Mouse (Mus musculus) frontal cortex, adult (tissue): ENCODE data around the gene Smtn.

Experiments
- ATAC-seq: cut with Nextera tagmentation; 2 replicates; pipeline ENCODE4 v1.9.2; 2017; ENCODE audit warnings: mild to moderate bottlenecking, moderate library complexity, mixed read lengths; ENCODE audit not compliant: low TSS enrichment

Smtn gene

DNA sequence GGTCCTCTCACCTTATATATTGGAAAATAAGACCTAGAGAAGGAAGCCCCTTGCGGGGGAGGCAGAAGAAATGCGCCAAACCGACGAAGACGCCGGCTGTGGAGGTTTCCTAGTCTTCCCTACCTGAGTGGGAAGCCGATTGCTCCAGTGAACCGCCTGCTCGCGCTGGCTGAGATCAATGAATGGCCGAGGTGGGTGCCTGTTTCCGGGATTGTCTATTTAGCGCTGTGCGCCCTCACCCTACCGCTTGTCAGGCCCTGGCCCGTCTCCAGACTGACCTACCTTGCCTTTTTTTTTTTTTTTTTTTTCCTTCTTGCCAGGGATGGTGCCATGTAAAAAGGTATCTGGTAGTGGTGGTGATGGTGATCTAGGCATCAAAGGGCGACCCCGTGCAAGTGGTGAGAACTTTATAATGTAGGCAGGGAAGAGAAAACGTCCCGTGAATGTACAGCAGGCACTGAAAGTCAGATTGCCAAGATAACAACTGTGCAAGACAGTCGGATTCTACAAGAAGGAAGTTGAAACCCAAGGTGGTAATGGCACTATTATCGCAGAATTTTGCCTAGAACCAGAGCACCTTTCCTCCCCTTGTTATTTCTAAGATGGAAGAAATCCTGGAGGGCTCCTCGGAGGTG, at the start of gene Smtn:
Smtn (minus strand) TSS at position 162 of the 635 bp plus-strand sequence.
- ATAC-seq = no peak

DNA sequence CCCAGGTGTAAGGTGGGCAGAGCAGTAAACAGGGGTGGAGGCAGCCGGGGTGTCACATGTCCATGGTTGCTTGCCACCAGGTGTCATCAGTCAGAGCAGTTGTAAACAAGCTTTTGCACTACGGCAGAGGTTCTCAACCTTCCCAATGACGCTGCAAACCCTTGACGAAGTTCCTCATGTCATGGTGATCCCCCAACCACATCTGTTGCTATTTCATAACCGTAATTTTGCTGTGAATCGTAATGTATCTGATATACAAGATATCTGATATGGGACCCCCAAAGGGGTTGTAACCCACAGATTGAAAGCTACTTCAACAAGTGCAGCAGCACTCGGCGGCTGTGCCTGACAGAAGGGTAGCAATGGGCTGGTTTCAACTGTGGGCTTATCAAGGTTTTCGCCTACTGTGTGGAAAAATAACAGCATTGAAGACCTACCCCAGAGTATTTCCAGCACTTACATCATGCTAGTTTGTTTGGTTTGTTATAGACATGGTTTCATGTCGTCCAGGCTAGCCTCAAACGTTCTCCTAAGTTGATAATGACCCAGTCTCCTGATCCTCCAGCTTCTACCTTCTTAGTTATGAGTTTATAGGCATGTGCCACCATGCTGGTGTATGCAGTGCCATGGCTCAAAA, 47.7 kb upstream of the Smtn start:
- no peak for ATAC-seq

GRCm38 (mm10) chr11:3587350-3587749, 46.9 kb upstream of the Smtn start:
- ATAC-seq = no peak

DNA sequence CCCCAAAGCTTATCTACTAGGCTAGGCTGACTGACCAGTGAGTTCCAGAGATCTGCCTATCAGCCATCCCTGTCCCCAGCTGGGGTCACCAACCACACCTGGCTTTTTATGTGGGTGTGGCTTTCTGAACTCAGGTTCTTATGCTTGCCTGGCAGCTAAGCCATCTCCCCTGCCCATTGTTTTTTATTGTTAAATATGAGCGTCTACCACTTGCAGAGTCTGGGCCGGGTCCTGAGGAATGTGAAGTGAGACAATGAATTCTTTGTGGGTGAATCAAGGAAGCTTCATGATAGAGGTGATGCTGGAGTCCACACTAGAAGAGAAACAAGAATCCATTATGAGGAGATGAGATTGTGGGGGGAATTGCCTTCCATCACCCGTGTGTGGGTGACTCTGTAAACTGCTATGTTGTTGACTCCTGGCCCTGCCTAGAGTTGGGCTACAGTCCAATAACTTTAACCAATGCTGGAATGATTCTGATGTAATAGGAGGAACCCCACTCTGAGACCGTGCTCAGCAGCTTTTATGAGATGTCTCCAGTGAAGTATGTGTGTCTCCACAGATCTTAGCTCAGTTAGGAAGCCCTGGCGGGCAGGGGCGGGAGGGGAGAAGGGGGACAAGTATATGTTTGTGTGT, 45.7 kb upstream of the Smtn start:
- no peak for ATAC-seq

DNA sequence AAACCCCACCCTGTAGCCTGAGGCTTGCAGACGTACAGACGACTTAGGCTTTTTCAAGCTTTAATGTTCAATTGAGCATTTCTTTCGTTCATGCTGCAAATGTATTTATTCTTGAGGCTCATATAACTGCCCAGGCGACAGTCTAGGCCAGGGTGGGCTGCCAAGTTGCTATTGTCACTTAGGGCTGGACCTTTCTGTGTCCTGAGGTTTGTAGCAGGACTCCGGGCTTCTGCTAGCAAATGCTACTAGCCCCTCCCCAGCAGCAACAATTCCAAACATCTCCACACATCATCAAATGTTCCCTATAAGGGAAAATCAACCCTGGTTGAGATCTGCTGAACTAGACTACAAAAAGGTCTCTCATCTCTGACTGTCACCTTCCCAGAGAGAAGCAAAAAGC, 42.7 kb upstream of the Smtn start:
- no peak for ATAC-seq

GRCm38 (mm10) chr11:3581908-3582307, 41.5 kb upstream of the Smtn start:
- ATAC-seq = no peak

GRCm38 (mm10) chr11:3580306-3581084, 40.1 kb upstream of the Smtn start:
- ATAC-seq = no peak

DNA sequence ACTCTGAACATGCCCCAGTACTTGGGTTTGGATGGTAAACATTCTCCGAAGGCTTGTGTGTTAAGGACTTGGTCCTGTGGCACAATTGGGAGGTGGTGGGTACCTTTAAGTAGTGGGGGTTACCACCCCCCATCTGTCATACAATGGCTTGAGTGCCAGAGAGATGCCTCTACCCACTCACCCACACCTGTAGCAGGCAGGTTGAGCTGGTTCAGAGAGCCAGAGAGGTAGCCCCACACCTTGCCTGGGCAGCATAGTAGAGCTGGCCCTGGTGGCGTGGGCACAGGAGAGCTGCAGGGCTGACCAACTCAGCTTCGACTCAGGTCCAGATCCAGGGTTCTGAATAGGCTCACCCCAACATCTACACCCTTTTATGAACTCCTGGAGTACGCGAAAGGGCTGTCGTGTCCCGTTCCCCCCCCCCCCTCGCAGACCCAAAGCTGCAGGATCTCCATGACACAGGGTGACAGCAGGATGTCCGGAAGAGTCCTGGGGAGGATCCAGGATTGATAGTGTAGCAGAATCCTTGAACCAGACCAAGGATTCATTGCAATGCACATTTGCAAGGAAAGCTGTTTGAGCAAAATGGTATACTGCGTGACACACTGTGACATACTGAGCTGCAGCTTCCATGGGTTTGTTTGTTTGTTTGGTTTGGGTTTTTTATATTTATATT, 37.8 kb upstream of the Smtn start:
- no peak for ATAC-seq

DNA sequence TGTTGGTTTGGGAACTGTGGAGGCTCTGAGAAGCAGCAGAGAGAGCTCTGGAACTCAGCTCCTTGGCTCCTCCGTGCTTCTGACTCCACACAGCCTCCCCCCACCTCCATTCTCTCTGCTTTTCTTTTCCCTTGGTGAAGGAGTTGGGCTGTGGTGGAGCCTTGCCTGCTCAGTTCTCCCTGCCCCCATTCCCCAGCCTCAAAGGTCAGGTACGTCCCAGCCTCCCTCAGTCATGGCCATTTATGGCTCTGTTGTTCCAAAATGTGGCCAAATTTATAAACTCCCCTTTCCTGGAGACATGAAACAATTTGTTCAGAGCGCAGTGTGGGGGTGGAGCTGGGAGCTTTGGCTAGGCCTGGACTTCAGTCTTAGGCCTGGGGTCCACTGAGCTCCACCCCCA, 34.8 kb upstream of the Smtn start:
- ATAC-seq = no peak

GRCm38 (mm10) chr11:3573092-3573491, 32.7 kb upstream of the Smtn start:
- ATAC-seq = no peak

DNA sequence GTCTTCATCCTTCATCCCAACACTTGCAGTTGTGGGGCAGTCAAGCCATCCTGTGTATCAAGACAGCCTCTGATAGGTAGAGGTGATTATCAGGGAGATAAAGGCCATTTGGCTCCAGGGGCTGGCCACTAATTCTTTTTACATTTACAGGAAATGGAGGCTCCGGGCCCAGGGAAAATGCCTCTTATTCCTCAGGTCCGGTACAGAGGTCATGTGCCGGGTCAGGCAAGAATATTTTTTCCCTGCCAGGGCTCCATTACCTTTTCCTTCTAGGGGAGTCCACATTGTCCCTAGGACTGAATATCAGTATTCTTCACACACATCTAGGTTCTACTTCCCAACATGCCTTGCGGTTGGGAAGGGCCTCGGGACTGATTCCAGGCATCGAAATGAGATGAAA, 31.8 kb upstream of the Smtn start:
- ATAC-seq = no peak

DNA sequence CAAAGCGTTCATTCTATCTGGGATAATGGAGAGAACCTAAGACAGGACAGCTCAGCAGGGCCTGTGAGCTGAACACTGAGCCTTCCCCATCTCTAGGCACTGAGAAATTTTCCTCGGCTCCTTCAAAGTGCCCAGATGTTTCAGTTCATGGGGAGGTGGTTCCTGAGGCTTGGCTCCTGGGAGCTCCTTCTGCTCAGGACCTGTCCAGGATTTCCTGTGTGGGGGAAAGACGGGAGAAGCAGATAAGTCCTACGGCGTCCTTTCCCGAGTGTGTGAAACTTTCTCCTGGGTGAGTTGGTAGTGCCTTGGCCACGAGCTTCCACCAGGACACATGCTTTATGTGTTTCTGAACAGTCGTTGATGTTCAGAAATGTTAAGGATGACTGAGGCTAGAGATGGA, 29.9 kb upstream of the Smtn start:
- ATAC-seq = no peak

DNA sequence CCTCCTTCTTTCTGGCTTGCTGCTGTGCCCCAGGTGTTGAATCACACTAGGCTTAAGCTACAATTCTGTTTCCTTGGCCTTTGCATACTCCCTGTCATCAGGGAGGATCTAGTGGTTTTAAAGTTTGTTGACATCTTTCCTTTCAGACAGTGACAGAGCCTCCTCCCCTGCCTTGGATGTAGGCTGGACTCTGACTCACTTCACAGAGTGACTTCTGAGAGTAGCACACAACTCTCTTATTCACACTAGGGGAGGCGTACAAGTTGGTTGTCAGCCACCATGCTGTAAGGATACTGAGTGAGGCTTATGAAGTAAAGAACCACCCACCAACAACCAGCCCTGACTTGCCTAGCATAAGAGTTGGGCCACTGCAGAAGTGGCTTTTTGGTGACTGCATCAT, 27.5 kb upstream of the Smtn start:
- ATAC-seq = peak; percentile 88; the same call in 1 of the 2 replicates

- no peak for ATAC-seq
Measured at GRCm38 (mm10) chr11:3566018-3566417, 25.6 kb upstream of the Smtn start.

DNA sequence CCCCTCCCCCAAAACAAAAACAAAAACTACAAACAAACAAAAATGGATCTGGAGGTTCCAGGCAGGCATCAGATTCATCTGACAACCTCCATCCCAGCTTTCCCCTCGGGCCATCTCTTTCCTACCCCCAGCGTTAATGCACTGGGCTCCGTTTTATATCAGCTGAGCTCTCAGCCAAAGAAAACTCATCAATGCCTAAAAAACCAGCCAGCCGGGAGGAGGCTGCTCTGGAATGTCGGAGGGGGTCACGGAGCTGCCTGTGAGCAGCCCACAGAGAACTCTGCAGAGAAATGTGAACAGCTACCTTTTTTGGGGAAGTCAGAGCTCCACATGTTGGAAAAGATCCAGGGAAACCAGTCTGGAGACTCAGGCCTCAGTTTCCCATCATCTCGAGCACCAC, 24.0 kb upstream of the Smtn start:
- no peak for ATAC-seq

DNA sequence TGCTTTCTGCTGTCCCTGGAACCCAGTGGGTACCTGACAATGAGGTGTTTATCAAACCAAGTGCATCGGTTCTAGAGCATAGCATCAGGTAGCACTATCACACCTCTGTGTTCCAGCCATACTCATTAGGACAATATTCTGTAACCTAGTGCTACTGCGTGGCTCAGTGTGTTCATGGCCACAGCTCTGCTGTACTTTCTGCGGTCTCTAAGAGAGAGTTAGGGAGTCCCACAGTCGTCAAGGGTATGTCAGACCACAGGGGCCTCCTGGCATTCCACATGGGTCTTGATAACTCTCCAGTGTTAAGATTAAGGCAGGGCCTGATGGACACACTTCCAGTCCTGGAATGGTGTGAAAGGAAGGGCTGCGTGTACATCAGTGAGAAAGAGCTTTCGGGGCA, 23.4 kb upstream of the Smtn start:
- ATAC-seq = no peak

- ATAC-seq = no peak
Measured at GRCm38 (mm10) chr11:3560202-3560601, 19.8 kb upstream of the Smtn start.

DNA sequence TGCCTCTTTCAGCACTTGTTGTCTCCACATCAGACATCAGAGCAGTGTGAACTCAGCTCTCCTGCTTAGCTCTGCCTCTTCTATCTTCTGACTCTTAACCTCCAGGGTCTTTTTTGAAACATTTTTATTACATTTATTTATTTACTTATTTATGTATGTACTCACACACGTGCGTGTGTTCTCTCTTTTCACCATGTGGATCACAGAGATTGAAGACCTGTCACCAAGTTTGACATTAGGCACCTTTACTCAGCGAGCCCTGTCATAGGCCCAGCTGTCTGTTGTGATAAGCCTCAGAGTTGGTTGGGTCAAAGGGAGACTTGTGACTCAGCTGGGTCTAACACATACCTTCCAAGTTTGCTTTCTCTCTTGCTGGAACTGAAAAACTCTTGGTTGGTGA, 17.4 kb upstream of the Smtn start:
- ATAC-seq = no peak

GRCm38 (mm10) chr11:3554976-3555375, 14.6 kb upstream of the Smtn start:
- no peak for ATAC-seq

GRCm38 (mm10) chr11:3549791-3550190, 9.4 kb upstream of the Smtn start:
- ATAC-seq = no peak

DNA sequence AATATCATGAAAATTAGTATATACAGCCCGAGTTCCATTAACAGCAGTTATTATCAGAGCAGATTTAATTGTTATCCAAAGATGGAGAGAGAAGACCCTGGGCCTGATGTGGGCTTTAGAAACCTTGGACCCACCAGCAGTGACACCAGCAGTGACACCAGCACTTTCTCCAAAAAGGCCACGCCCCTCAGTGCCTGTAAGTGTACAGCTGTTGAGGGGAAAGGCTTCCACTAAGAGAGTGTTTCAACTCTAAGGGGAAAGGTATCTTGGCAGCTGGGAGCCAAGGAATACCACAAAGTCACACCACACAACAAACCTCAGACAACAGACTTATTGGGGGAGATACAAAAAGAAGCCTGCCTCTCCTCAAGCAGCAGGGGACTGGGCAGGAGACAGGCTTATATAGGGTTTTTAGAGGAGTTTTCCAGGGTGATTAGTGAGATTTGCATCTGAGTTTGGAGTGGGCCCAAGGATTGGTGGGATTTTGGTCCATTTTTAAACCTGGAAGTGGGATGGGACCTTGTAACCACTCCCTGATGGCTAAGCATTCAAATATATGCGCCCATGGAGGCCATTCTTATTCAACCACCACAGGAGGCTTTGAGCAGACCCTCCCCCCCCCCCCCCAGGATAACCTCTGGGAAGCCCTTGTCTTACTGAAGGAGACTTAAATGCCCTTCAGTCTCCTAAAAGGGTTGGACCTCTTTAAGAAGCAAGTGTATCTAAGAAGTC, 8.3 kb upstream of the Smtn start:
- ATAC-seq = no peak
